Mouse (Mus musculus): ENCODE measurements around the gene Rsu1. TPM values are rescaled to one million over a fixed set of nuclear protein-coding genes. Genes with fewer than 3 reads are reported as not detected.

The Rsu1 gene
- polyA plus RNA-seq, 1 experiment from 2014 or later, result 172 TPM

- Histone ChIP-seq H3K9me3 (ENCODE audit: control insufficient read depth, low read depth, low read length) (no peaks in the 10 kb centered on the region), H3K36me3 (ENCODE audit: control insufficient read depth, insufficient read depth, low read length) (peaks cover 12% of the 10 kb centered on the region), H3K4me3 (ENCODE audit: low read depth, low read length) (no peak overlapping the region), H3K9ac (replicated peaks; ENCODE audit: low read depth, low read length) (no peak overlapping the region), H3K4me2 (replicated peaks; ENCODE audit: low read depth, low read length) (no peak overlapping the region), H3K27me3 (ENCODE audit: control insufficient read depth, insufficient read depth, low read length) (no peaks in the 10 kb centered on the region), H3K27ac (ENCODE audit: low read length) (no peak overlapping the region), H3K4me1 (ENCODE audit: control insufficient read depth, insufficient read depth, low read length) (no peaks in the 10 kb centered on the region)
- 84% methylated on average over 6 of the region's 6 CpGs for WGBS
- ATAC-seq (ENCODE audit: insufficient number of reproducible peaks, insufficient read depth, low FRiP score, low read depth), result no peak
These were observed 53.1 kb downstream of the Rsu1 start for GRCm38 (mm10) chr2:13218112-13218511.

- WGBS, result 86% methylated on average over 2 of the region's 2 CpGs
- no peaks in the 10 kb centered on the region for H3K27me3 ChIP-seq (ENCODE audit: control insufficient read depth, insufficient read depth, low read length)
- no peak for ATAC-seq (ENCODE audit: insufficient number of reproducible peaks, insufficient read depth, low FRiP score, low read depth)
- no peak overlapping the region for H3K4me3 ChIP-seq (ENCODE audit: low read depth, low read length)
- no peak overlapping the region for H3K27ac ChIP-seq (ENCODE audit: low read length)
- H3K36me3 ChIP-seq (ENCODE audit: control insufficient read depth, insufficient read depth, low read length), result no peaks in the 10 kb centered on the region
- no peak overlapping the region for H3K9ac ChIP-seq (replicated peaks; ENCODE audit: low read depth, low read length)
- H3K4me2 ChIP-seq (replicated peaks; ENCODE audit: low read depth, low read length), result no peak overlapping the region
- no peaks in the 10 kb centered on the region for H3K4me1 ChIP-seq (ENCODE audit: control insufficient read depth, insufficient read depth, low read length)
- no peaks in the 10 kb centered on the region for H3K9me3 ChIP-seq (ENCODE audit: control insufficient read depth, low read depth, low read length)
These were observed 64.4 kb downstream of the Rsu1 start for GRCm38 (mm10) chr2:13206825-13207224.

DNA sequence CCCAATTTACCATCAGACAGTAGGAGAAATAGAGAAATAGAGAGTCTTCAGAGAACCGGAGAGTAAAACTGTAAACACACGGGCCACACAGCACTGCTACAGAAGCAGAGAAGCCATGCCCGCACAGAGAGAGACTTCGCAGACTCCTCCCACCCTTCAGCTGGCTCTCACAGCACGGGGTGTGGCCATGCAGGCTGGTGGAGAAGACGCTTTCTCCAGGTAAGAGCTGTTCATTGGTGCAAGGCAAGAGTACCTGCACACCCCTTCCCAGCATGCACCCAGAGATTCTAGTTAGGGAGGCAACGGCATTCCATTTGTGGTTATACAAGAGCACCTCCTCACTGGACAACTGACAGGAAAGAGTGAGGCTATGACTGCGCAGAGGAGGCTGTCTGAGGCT lies 64.8 kb downstream of the Rsu1 start:
- ATAC-seq (ENCODE audit: insufficient number of reproducible peaks, insufficient read depth, low FRiP score, low read depth), result 0 out of 2 replicates have a peak, but pooled peaks have one; percentile 18
- 51% methylated on average over 8 of the region's 8 CpGs for WGBS

GRCm38 (mm10) chr2:13202805-13203475 lies 68.3 kb downstream of the Rsu1 start:
- Histone ChIP-seq H3K4me2 (replicated peaks; ENCODE audit: low read depth, low read length) (no peak overlapping the region), H3K4me3 (ENCODE audit: low read depth, low read length) (no peak overlapping the region), H3K9me3 (ENCODE audit: control insufficient read depth, low read depth, low read length) (no peaks in the 10 kb centered on the region), H3K27ac (ENCODE audit: low read length) (no peak overlapping the region), H3K9ac (replicated peaks; ENCODE audit: low read depth, low read length) (no peak overlapping the region), H3K36me3 (ENCODE audit: control insufficient read depth, insufficient read depth, low read length) (no peaks in the 10 kb centered on the region), H3K27me3 (ENCODE audit: control insufficient read depth, insufficient read depth, low read length) (no peaks in the 10 kb centered on the region), H3K4me1 (ENCODE audit: control insufficient read depth, insufficient read depth, low read length) (no peaks in the 10 kb centered on the region)
- no peak for ATAC-seq (ENCODE audit: insufficient number of reproducible peaks, insufficient read depth, low FRiP score, low read depth)
- 64% methylated on average over 6 of the region's 6 CpGs for WGBS

More for the DNA sequence above, 64.8 kb downstream of the Rsu1 start:
- H3K4me2 ChIP-seq (replicated peaks; ENCODE audit: low read depth, low read length), result no peak overlapping the region
- H3K27me3 ChIP-seq (ENCODE audit: control insufficient read depth, insufficient read depth, low read length), result no peaks in the 10 kb centered on the region
- no peaks in the 10 kb centered on the region for H3K9me3 ChIP-seq (ENCODE audit: control insufficient read depth, low read depth, low read length)
- no peaks in the 10 kb centered on the region for H3K4me1 ChIP-seq (ENCODE audit: control insufficient read depth, insufficient read depth, low read length)
- H3K27ac ChIP-seq (ENCODE audit: low read length), result no peak overlapping the region
- H3K9ac ChIP-seq (replicated peaks; ENCODE audit: low read depth, low read length), result no peak overlapping the region
- H3K36me3 ChIP-seq (ENCODE audit: control insufficient read depth, insufficient read depth, low read length), result no peaks in the 10 kb centered on the region
- no peak overlapping the region for H3K4me3 ChIP-seq (ENCODE audit: low read depth, low read length)

- ATAC-seq (ENCODE audit: insufficient number of reproducible peaks, insufficient read depth, low FRiP score, low read depth), result no peak
- Histone ChIP-seq H3K4me1 (ENCODE audit: control insufficient read depth, insufficient read depth, low read length) (no peaks in the 10 kb centered on the region), H3K27ac (ENCODE audit: low read length) (no peak overlapping the region), H3K4me2 (replicated peaks; ENCODE audit: low read depth, low read length) (no peak overlapping the region), H3K9me3 (ENCODE audit: control insufficient read depth, low read depth, low read length) (no peaks in the 10 kb centered on the region), H3K27me3 (ENCODE audit: control insufficient read depth, insufficient read depth, low read length) (no peaks in the 10 kb centered on the region), H3K9ac (replicated peaks; ENCODE audit: low read depth, low read length) (no peak overlapping the region), H3K4me3 (ENCODE audit: low read depth, low read length) (no peak overlapping the region), H3K36me3 (ENCODE audit: control insufficient read depth, insufficient read depth, low read length) (no peaks in the 10 kb centered on the region)
- 77% methylated on average over 7 of the region's 7 CpGs for WGBS
These were observed 71.5 kb downstream of the Rsu1 start for GRCm38 (mm10) chr2:13199713-13200112.

DNA sequence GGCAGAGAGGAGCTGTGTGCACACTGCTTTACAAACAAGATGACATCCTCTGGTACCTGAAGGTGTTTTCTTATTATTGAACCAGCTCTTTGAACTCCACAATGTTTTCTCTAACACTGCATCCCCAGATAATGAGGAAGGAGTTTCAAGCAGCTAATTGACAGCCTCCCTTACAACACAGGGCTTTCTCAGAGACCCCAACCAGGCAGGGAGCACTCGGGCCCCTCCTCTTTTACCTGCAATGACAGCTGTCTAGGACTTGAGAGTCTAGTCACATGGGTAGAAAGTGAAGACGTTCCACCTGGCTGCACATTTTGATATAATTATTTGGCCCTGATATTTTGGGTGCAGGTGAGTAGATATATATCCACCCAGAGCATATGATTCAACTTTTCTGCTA lies 72.2 kb downstream of the Rsu1 start:
- WGBS, result 60% methylated on average over 2 of the region's 2 CpGs

GRCm38 (mm10) chr2:13195540-13195939 lies 75.7 kb downstream of the Rsu1 start:
- Histone ChIP-seq H3K27me3 (ENCODE audit: control insufficient read depth, insufficient read depth, low read length) (no peaks in the 10 kb centered on the region), H3K9ac (replicated peaks; ENCODE audit: low read depth, low read length) (no peak overlapping the region), H3K4me1 (ENCODE audit: control insufficient read depth, insufficient read depth, low read length) (no peaks in the 10 kb centered on the region), H3K27ac (ENCODE audit: low read length) (no peak overlapping the region), H3K9me3 (ENCODE audit: control insufficient read depth, low read depth, low read length) (no peaks in the 10 kb centered on the region), H3K4me2 (replicated peaks; ENCODE audit: low read depth, low read length) (no peak overlapping the region), H3K36me3 (ENCODE audit: control insufficient read depth, insufficient read depth, low read length) (no peaks in the 10 kb centered on the region), H3K4me3 (ENCODE audit: low read depth, low read length) (no peak overlapping the region)
- WGBS, result 66% methylated on average over 7 of the region's 7 CpGs
- no peak for ATAC-seq (ENCODE audit: insufficient number of reproducible peaks, insufficient read depth, low FRiP score, low read depth)

More for the DNA sequence above, 72.2 kb downstream of the Rsu1 start:
- no peaks in the 10 kb centered on the region for H3K27me3 ChIP-seq (ENCODE audit: control insufficient read depth, insufficient read depth, low read length)
- H3K4me2 ChIP-seq (replicated peaks; ENCODE audit: low read depth, low read length), result no peak overlapping the region
- ATAC-seq (ENCODE audit: insufficient number of reproducible peaks, insufficient read depth, low FRiP score, low read depth), result no peak
- no peaks in the 10 kb centered on the region for H3K36me3 ChIP-seq (ENCODE audit: control insufficient read depth, insufficient read depth, low read length)
- H3K9me3 ChIP-seq (ENCODE audit: control insufficient read depth, low read depth, low read length), result no peaks in the 10 kb centered on the region
- no peak overlapping the region for H3K4me3 ChIP-seq (ENCODE audit: low read depth, low read length)
- H3K9ac ChIP-seq (replicated peaks; ENCODE audit: low read depth, low read length), result no peak overlapping the region
- H3K27ac ChIP-seq (ENCODE audit: low read length), result no peak overlapping the region
- no peaks in the 10 kb centered on the region for H3K4me1 ChIP-seq (ENCODE audit: control insufficient read depth, insufficient read depth, low read length)

- no peaks in the 10 kb centered on the region for H3K9me3 ChIP-seq (ENCODE audit: control insufficient read depth, low read depth, low read length)
- H3K36me3 ChIP-seq (ENCODE audit: control insufficient read depth, insufficient read depth, low read length), result no peaks in the 10 kb centered on the region
- H3K9ac ChIP-seq (replicated peaks; ENCODE audit: low read depth, low read length), result no peak overlapping the region
- H3K4me3 ChIP-seq (ENCODE audit: low read depth, low read length), result no peak overlapping the region
- H3K4me2 ChIP-seq (replicated peaks; ENCODE audit: low read depth, low read length), result no peak overlapping the region
- no peak for ATAC-seq (ENCODE audit: insufficient number of reproducible peaks, insufficient read depth, low FRiP score, low read depth)
- H3K27ac ChIP-seq (ENCODE audit: low read length), result no peak overlapping the region
- WGBS, result 88% methylated on average over 1 of the region's 1 CpGs
- no peaks in the 10 kb centered on the region for H3K4me1 ChIP-seq (ENCODE audit: control insufficient read depth, insufficient read depth, low read length)
- H3K27me3 ChIP-seq (ENCODE audit: control insufficient read depth, insufficient read depth, low read length), result no peaks in the 10 kb centered on the region
These were observed 79.1 kb downstream of the Rsu1 start for GRCm38 (mm10) chr2:13192157-13192556.

GRCm38 (mm10) chr2:13190767-13191166 lies 80.4 kb downstream of the Rsu1 start:
- Histone ChIP-seq H3K9me3 (ENCODE audit: control insufficient read depth, low read depth, low read length) (no peaks in the 10 kb centered on the region), H3K4me1 (ENCODE audit: control insufficient read depth, insufficient read depth, low read length) (no peaks in the 10 kb centered on the region), H3K27me3 (ENCODE audit: control insufficient read depth, insufficient read depth, low read length) (no peaks in the 10 kb centered on the region), H3K4me3 (ENCODE audit: low read depth, low read length) (no peak overlapping the region), H3K9ac (replicated peaks; ENCODE audit: low read depth, low read length) (no peak overlapping the region), H3K4me2 (replicated peaks; ENCODE audit: low read depth, low read length) (no peak overlapping the region), H3K36me3 (ENCODE audit: control insufficient read depth, insufficient read depth, low read length) (no peaks in the 10 kb centered on the region), H3K27ac (ENCODE audit: low read length) (no peak overlapping the region)
- ATAC-seq (ENCODE audit: insufficient number of reproducible peaks, insufficient read depth, low FRiP score, low read depth), result no peak
- WGBS, result 92% methylated on average over 4 of the region's 4 CpGs
